Mouse (Mus musculus): ENCODE results near the gene Bloc1s5. TPM values are rescaled to one million over a fixed set of nuclear protein-coding genes. Genes with fewer than 3 reads are reported as not detected.

Bloc1s5 gene
- total and polyA plus RNA-seq, 3 experiments = 5.6 to 12.7 (median 9.3) TPM

DNA sequence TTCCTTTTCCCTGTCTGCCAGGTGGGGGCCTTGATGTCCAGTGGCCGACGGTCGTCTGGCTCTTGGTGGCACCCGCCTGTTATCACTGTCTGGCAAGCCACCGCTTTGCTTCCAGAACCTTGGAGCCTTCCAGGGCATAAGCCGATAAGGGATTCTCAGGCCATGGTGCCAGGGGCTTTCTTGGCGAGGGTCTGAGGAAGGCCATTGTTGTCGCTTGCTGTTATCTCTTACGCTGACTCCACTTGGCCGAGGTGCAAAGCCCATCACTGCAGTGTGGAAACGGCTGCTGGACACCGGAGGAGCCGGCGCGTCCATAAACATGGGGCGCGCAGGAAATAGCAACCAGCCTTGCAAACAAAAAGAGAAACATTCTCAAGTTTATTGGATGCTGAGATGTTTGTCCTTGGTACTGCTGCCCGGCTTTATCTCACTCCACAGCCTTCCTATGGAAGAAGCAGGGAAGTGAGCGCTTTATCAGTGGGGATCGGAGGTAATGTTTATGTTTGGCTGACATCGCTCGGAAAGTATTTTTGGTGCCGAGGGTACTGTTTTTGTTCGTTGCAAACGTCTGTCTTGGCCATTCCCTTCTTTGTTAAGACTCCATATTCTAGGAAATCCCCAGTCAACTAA is 54.8 kb downstream of the Bloc1s5 start:
- Histone ChIP-seq H3K9ac (ENCODE audit: insufficient read depth, low read depth) (no peak overlapping the region), H3K4me2 (ENCODE audit: insufficient read depth, low read depth, poor library complexity, severe bottlenecking) (peak overlapping the region; percentile 29; the same call in 1 of the 2 replicates), H3K27ac (ENCODE audit: insufficient read depth, low read depth) (no peak overlapping the region), H3K27me3 (replicated peaks) (no peaks in the 10 kb centered on the region), H3K9me3 (replicated peaks; ENCODE audit: low read length) (peaks cover 6% of the 10 kb centered on the region), H3K36me3 (replicated peaks in 1 of 2; ENCODE audit: control insufficient read depth in 1 of 2, insufficient read depth in 1 of 2, low read length in 1 of 2) (no peaks in the 10 kb centered on the region), H3K4me3 (replicated peaks in 1 of 3; ENCODE audit: low read depth in 2 of 3, low read length in 2 of 3, poor library complexity in 1 of 3) (no peak overlapping the region), H3K4me1 (ENCODE audit: control insufficient read depth in 1 of 2, insufficient read depth in 2 of 2) (peaks cover 7 to 44% of the 10 kb centered on the region in 2 experiments), H3K79me2 (replicated peaks; ENCODE audit: control insufficient read depth, extremely low read depth, insufficient read depth, poor library complexity, severe bottlenecking) (no peaks in the 10 kb centered on the region)
- no peak for TF ChIP-seq E2F4 (IDR thresholded peaks at IDR 0.05; ENCODE audit: insufficient replicate concordance, low read depth, low read length)
- no peak for TF ChIP-seq RCOR1 (conservative IDR thresholded peaks at IDR 0.05; ENCODE audit: low read depth, low read length)
- TF ChIP-seq KAT2A (IDR thresholded peaks at IDR 0.05; ENCODE audit: insufficient replicate concordance, low read length) = no peak
- no peak for TF ChIP-seq USF2 (conservative IDR thresholded peaks at IDR 0.05; ENCODE audit: low read depth, low read length)
- no peak for TF ChIP-seq CHD2 (IDR thresholded peaks at IDR 0.05; ENCODE audit: low read length)
- no peak for TF ChIP-seq IRF4 (IDR thresholded peaks at IDR 0.05; ENCODE audit: low read depth, low read length)
- DNase-seq (ENCODE audit: extremely low read depth) = no peak
- dilution Hi-C loops (cut with MboI; ENCODE audit: extremely low pct_ligation_motif_present, extremely low pct_unique_long_range_greater_than_20kb, low sequenced_read_pairs) (no loop called here), in situ Hi-C loops (cut with MboI; ENCODE audit: low pct_ligation_motif_present, low pct_unique_long_range_greater_than_20kb, low sequenced_read_pairs) (loop anchor here (25.0 kb wide), 3 partner anchors 243 to 518 kb away; partner anchors contain the start of genes Bmp6 and Snrnp48)

GRCm38 (mm10) chr13:38574668-38575067 is 60.2 kb downstream of the Bloc1s5 start:
- no peak overlapping the region for H3K27ac ChIP-seq (ENCODE audit: insufficient read depth, low read depth)

GRCm38 (mm10) chr13:38573281-38573680 is 61.6 kb downstream of the Bloc1s5 start:
- H3K27me3 ChIP-seq (replicated peaks) = no peaks in the 10 kb centered on the region
- DNase-seq (ENCODE audit: extremely low read depth) = no peak
- dilution Hi-C loops (cut with MboI; ENCODE audit: extremely low pct_ligation_motif_present, extremely low pct_unique_long_range_greater_than_20kb, low sequenced_read_pairs) = no loop called here
- H3K36me3 ChIP-seq (replicated peaks in 1 of 2; ENCODE audit: control insufficient read depth in 1 of 2, insufficient read depth in 1 of 2, low read length in 1 of 2) = no peaks in the 10 kb centered on the region
- no peaks in the 10 kb centered on the region for H3K79me2 ChIP-seq (replicated peaks; ENCODE audit: control insufficient read depth, extremely low read depth, insufficient read depth, poor library complexity, severe bottlenecking)
- H3K9ac ChIP-seq (ENCODE audit: insufficient read depth, low read depth) = no peak overlapping the region
- no peak overlapping the region for H3K27ac ChIP-seq (ENCODE audit: insufficient read depth, low read depth)
- H3K4me3 ChIP-seq (replicated peaks in 1 of 3; ENCODE audit: low read depth in 2 of 3, low read length in 2 of 3, poor library complexity in 1 of 3) = no peak overlapping the region
- H3K4me1 ChIP-seq (ENCODE audit: control insufficient read depth in 1 of 2, insufficient read depth in 2 of 2) = peaks cover 0 to 6% of the 10 kb centered on the region in 2 experiments; a peak in 2 of 4 replicates
- in situ Hi-C loops (cut with MboI; ENCODE audit: low pct_ligation_motif_present, low pct_unique_long_range_greater_than_20kb, low sequenced_read_pairs) = no loop called here
- H3K9me3 ChIP-seq (replicated peaks; ENCODE audit: low read length) = no peaks in the 10 kb centered on the region
- no peak for TF ChIP-seq CHD2 (IDR thresholded peaks at IDR 0.05; ENCODE audit: low read length)
- no peak for TF ChIP-seq RAD21 (IDR thresholded peaks at IDR 0.05; ENCODE audit: low read depth, low read length)
- no peak for TF ChIP-seq MEF2A (IDR thresholded peaks at IDR 0.05; ENCODE audit: borderline replicate concordance, low read depth, low read length)
- no peak for TF ChIP-seq SIN3A (IDR thresholded peaks at IDR 0.05; ENCODE audit: low read length)
- TF ChIP-seq NRF1 (IDR thresholded peaks at IDR 0.05; ENCODE audit: low read depth, low read length) = no peak
- TF ChIP-seq ZKSCAN1 (IDR thresholded peaks at IDR 0.05; ENCODE audit: borderline replicate concordance, low read depth, low read length) = no peak
- no peak for TF ChIP-seq PAX5 (IDR thresholded peaks at IDR 0.05; ENCODE audit: low read length)
- no peak overlapping the region for H3K4me2 ChIP-seq (ENCODE audit: insufficient read depth, low read depth, poor library complexity, severe bottlenecking)

More at GRCm38 (mm10) chr13:38574668-38575067, 60.2 kb downstream of the Bloc1s5 start:
- H3K27me3 ChIP-seq (replicated peaks) = no peaks in the 10 kb centered on the region
- H3K4me3 ChIP-seq (replicated peaks in 1 of 3; ENCODE audit: low read depth in 2 of 3, low read length in 2 of 3, poor library complexity in 1 of 3) = no peak overlapping the region
- in situ Hi-C loops (cut with MboI; ENCODE audit: low pct_ligation_motif_present, low pct_unique_long_range_greater_than_20kb, low sequenced_read_pairs) = loop anchor here (25.0 kb wide), 3 partner anchors 237 to 512 kb away; partner anchors contain the start of genes Bmp6 and Snrnp48
- no peak overlapping the region for H3K9ac ChIP-seq (ENCODE audit: insufficient read depth, low read depth)
- dilution Hi-C loops (cut with MboI; ENCODE audit: extremely low pct_ligation_motif_present, extremely low pct_unique_long_range_greater_than_20kb, low sequenced_read_pairs) = no loop called here
- no peaks in the 10 kb centered on the region for H3K36me3 ChIP-seq (replicated peaks in 1 of 2; ENCODE audit: control insufficient read depth in 1 of 2, insufficient read depth in 1 of 2, low read length in 1 of 2)
- no peaks in the 10 kb centered on the region for H3K79me2 ChIP-seq (replicated peaks; ENCODE audit: control insufficient read depth, extremely low read depth, insufficient read depth, poor library complexity, severe bottlenecking)
- TF ChIP-seq UBTF (IDR thresholded peaks at IDR 0.05; ENCODE audit: low read depth, low read length) = no peak
- H3K4me2 ChIP-seq (ENCODE audit: insufficient read depth, low read depth, poor library complexity, severe bottlenecking) = no peak overlapping the region
- peaks cover 0 to 1% of the 10 kb centered on the region in 2 experiments; a peak in 1 of 4 replicates for H3K4me1 ChIP-seq (ENCODE audit: control insufficient read depth in 1 of 2, insufficient read depth in 2 of 2)
- no peak for DNase-seq (ENCODE audit: extremely low read depth)
- H3K9me3 ChIP-seq (replicated peaks; ENCODE audit: low read length) = peaks cover 6% of the 10 kb centered on the region

Measured in CH12.LX (cell line).